Mouse (Mus musculus) cerebellum, adult 2 months (tissue): ENCODE measurements at regions not wholly inside any gene's neighbourhood (a gene's known extent, or its start where the extent isn't known, plus 50 kb on each side); places are given as distances from the start of the nearest gene placed in this dataset.
A peak's percentile ranks its signal among the peaks of the same experiment; 100 is the strongest.

Source experiments
- DNase-seq, 2 experiments: peaks; one replicate each; pipeline ENCODE4 v3.0.0; 2021
- H3K27ac ChIP-seq: fragments of 200-500 bp; 2 replicates; pipeline ENCODE4 v1.5.1; 2012; ENCODE audit warnings: low read length, control low read depth, inconsistent platforms; ENCODE audit not compliant: insufficient read depth
- H3K27me3 ChIP-seq: fragments of 200-500 bp; 2 replicates; pipeline ENCODE4 v1.6.1; 2012; ENCODE audit warnings: inconsistent platforms, mild to moderate bottlenecking, low read length, moderate library complexity; ENCODE audit not compliant: control insufficient read depth, insufficient read depth
- H3K4me1 ChIP-seq: fragments of 200-500 bp; 2 replicates; pipeline ENCODE4 v1.6.1; 2011; ENCODE audit warnings: low read length; ENCODE audit not compliant: control insufficient read depth, insufficient read depth
- H3K4me3 ChIP-seq: fragments of 200-500 bp; replicated peaks from 2 replicates; pipeline ENCODE3; 2011; ENCODE audit warnings: mild to moderate bottlenecking, low read depth, low read length, control low read depth; ENCODE audit not compliant: insufficient read depth
- CTCF ChIP-seq: fragments of 200-500 bp; IDR thresholded peaks from 2 replicates; pipeline ENCODE4 v1.5.1; 2011; ENCODE audit warnings: low read depth, mild to moderate bottlenecking, control low read depth, low read length, moderate library complexity, borderline replicate concordance; ENCODE audit not compliant: insufficient read depth
- POLR2A ChIP-seq: fragments of 200-500 bp; IDR thresholded peaks from 2 replicates; pipeline ENCODE4 v1.6.1; 2011; ENCODE audit warnings: low read length, control low read depth, borderline replicate concordance; ENCODE audit not compliant: insufficient read depth
- WGBS: fragments of 180-500 bp; shearing (Covaris S2); methylation state at CpG from one replicate; pipeline ENCODE4 v1.1.7; 2018; 5-methylcytosine and 5-hydroxymethylcytosine counted together

- H3K4me3 ChIP-seq = no peak overlapping the region
- no peak for DNase-seq
- TF ChIP-seq POLR2A = no peak
- TF ChIP-seq CTCF = no peak
- H3K27me3 ChIP-seq = no peaks in the 10 kb centered on the region
- WGBS = 68% methylated on average over 2 of the region's 2 CpGs
- no peak overlapping the region for H3K27ac ChIP-seq
- H3K4me1 ChIP-seq = no peaks in the 10 kb centered on the region
These were observed 312.8 kb upstream of the Thrb start for GRCm38 (mm10) chr14:17347286-17347685.

- no peak overlapping the region for H3K27ac ChIP-seq
- WGBS = 72% methylated on average over 4 of the region's 4 CpGs
- H3K27me3 ChIP-seq = no peaks in the 10 kb centered on the region
- no peak overlapping the region for H3K4me3 ChIP-seq
- no peaks in the 10 kb centered on the region for H3K4me1 ChIP-seq
- TF ChIP-seq POLR2A (no peak), CTCF (no peak)
- no peak for DNase-seq
These were observed 307.6 kb upstream of the Thrb start for GRCm38 (mm10) chr14:17352324-17353037.

GRCm38 (mm10) chr14:17361910-17362309 is 298.2 kb upstream of the Thrb start:
- Histone ChIP-seq H3K4me3 (no peak overlapping the region), H3K27me3 (no peaks in the 10 kb centered on the region), H3K4me1 (no peaks in the 10 kb centered on the region), H3K27ac (no peak overlapping the region)
- TF ChIP-seq CTCF (no peak), POLR2A (no peak)
- DNase-seq = no peak

GRCm38 (mm10) chr14:17402751-17403479 is 257.1 kb upstream of the Thrb start:
- Histone ChIP-seq H3K4me1 (no peaks in the 10 kb centered on the region), H3K27me3 (no peaks in the 10 kb centered on the region), H3K27ac (no peak overlapping the region), H3K4me3 (no peak overlapping the region)
- DNase-seq = peak; percentile 23 to 26
- WGBS = 24% methylated on average over 7 of the region's 7 CpGs
- no peak for TF ChIP-seq POLR2A
- TF ChIP-seq CTCF = peak; percentile 75

- WGBS = 72% methylated on average over 2 of the region's 2 CpGs
- no peak overlapping the region for H3K27ac ChIP-seq
- H3K4me1 ChIP-seq = no peaks in the 10 kb centered on the region
- TF ChIP-seq POLR2A = no peak
- TF ChIP-seq CTCF = peak; percentile 80
- peak; percentile 31 to 52 for DNase-seq
- no peak overlapping the region for H3K4me3 ChIP-seq
- H3K27me3 ChIP-seq = no peaks in the 10 kb centered on the region
These were observed 254.3 kb upstream of the Thrb start for GRCm38 (mm10) chr14:17405551-17406336.

- Histone ChIP-seq H3K27me3 (no peaks in the 10 kb centered on the region), H3K4me1 (no peaks in the 10 kb centered on the region), H3K27ac (no peak overlapping the region), H3K4me3 (no peak overlapping the region)
- TF ChIP-seq POLR2A (no peak), CTCF (no peak)
- DNase-seq = no peak
These were observed 253.2 kb upstream of the Thrb start for GRCm38 (mm10) chr14:17406879-17407278.

GRCm38 (mm10) chr14:17408343-17408742 is 251.7 kb upstream of the Thrb start:
- Histone ChIP-seq H3K27me3 (no peaks in the 10 kb centered on the region), H3K27ac (no peak overlapping the region), H3K4me1 (no peaks in the 10 kb centered on the region), H3K4me3 (no peak overlapping the region)
- DNase-seq = no peak
- 82% methylated on average over 5 of the region's 5 CpGs for WGBS
- TF ChIP-seq CTCF = no peak
- TF ChIP-seq POLR2A = no peak
